Mouse (Mus musculus) small intestine, adult 2 months (tissue): ENCODE results near the gene Wwc2.

ENCODE experiments used
- CTCF ChIP-seq: fragments of 200-500 bp; IDR thresholded peaks from 2 replicates; pipeline ENCODE4 v1.5.1; 2012; ENCODE audit warnings: low read depth, mild to moderate bottlenecking, control low read depth, inconsistent platforms, low read length, moderate library complexity, mixed read lengths; ENCODE audit not compliant: insufficient replicate concordance, insufficient read length; ENCODE audit errors: extremely low read depth
- POLR2A ChIP-seq: fragments of 200-500 bp; IDR thresholded peaks from 2 replicates; pipeline ENCODE4 v1.6.1; 2012; ENCODE audit warnings: low read depth, mild to moderate bottlenecking, control low read depth, inconsistent platforms, low read length, moderate library complexity

DNA sequence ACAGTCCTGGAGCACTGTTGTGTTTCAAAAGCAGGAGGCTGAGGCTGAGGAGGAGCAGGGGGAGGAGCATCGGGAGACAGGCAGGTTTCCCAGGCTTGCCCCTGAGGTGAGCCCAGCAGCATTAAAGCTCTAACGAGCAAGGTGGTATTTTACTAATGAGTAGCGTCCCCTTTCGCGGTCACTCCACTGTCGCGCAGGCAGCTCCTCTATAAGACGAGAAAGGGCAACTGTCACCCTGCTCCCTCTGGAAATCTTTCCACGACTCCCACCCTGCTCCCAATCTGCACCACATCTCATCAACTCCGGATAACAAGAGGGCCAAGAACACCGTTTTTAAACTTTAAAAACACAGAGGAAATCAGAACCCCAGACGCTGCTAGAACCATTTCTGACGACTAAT is 99.1 kb downstream of the Wwc2 start:
- TF ChIP-seq CTCF (no peak), POLR2A (no peak)
